Mouse (Mus musculus) embryonic facial prominence, embryonic 13.5 days (tissue): ENCODE data around the gene Ctbp2. TPM values are rescaled to one million over a fixed set of nuclear protein-coding genes. Genes with fewer than 3 reads are reported as not detected.

Experiments used
- ATAC-seq: fragments of 200-750 bp; cut with Nextera tagmentation; 2 replicates; pipeline ENCODE4 v1.8.0; 2017; ENCODE audit warnings: low read depth; ENCODE audit not compliant: insufficient number of reproducible peaks, insufficient read depth, low FRiP score, low TSS enrichment
- H3K27ac ChIP-seq: fragments of 300-500 bp; sonication (generic); 2 replicates; pipeline ENCODE4 v1.5.1; 2015; ENCODE audit warnings: moderate library complexity, mild to moderate bottlenecking, inconsistent platforms
- H3K27me3 ChIP-seq: fragments of 300-500 bp; sonication (generic); 2 replicates; pipeline ENCODE4 v1.6.1; 2015; ENCODE audit warnings: mild to moderate bottlenecking, inconsistent platforms
- H3K36me3 ChIP-seq: fragments of 300-500 bp; sonication (generic); 2 replicates; pipeline ENCODE4 v1.6.1; 2015; ENCODE audit warnings: mild to moderate bottlenecking, inconsistent platforms
- H3K4me1 ChIP-seq: fragments of 300-500 bp; sonication (generic); 2 replicates; pipeline ENCODE4 v1.6.1; 2015; ENCODE audit warnings: inconsistent platforms
- H3K4me2 ChIP-seq: fragments of 300-500 bp; sonication (generic); 2 replicates; pipeline ENCODE4 v1.6.1; 2015; ENCODE audit warnings: moderate library complexity, mild to moderate bottlenecking, inconsistent platforms
- H3K4me3 ChIP-seq: fragments of 300-500 bp; sonication (generic); 2 replicates; pipeline ENCODE4 v1.5.1; 2015; ENCODE audit warnings: mild to moderate bottlenecking, inconsistent platforms
- H3K9ac ChIP-seq: fragments of 300-500 bp; sonication (generic); 2 replicates; pipeline ENCODE4 v1.6.1; 2015; ENCODE audit warnings: mild to moderate bottlenecking, inconsistent platforms
- H3K9me3 ChIP-seq: fragments of 300-500 bp; sonication (generic); 2 replicates; pipeline ENCODE4 v1.6.1; 2016; ENCODE audit warnings: inconsistent platforms
- WGBS: fragments of 180-500 bp; shearing (Covaris S2); methylation state at CpG from one replicate; pipeline ENCODE4 v1.1.7; 2015; ENCODE audit warnings: mixed read lengths; 5-methylcytosine and 5-hydroxymethylcytosine counted together
- polyA plus RNA-seq: library from polyadenylated mRNA; unstranded; fragments of >200 nt; fragmentation: Nextera tagmentation; extraction: Ambion mirVana; gene quantifications from 2 replicates; pipeline ENCODE4 v1.2.1, GENCODE M21; 2015

The Ctbp2 gene
- polyA plus RNA-seq, 1 experiment from 2014 or later: 93.4 TPM

- Histone ChIP-seq H3K4me3 (no peak overlapping the region), H3K27ac (0 out of 2 replicates have a peak overlapping the region, but pooled peaks have one; percentile 35), H3K27me3 (no peaks in the 10 kb centered on the region), H3K9me3 (no peaks in the 10 kb centered on the region), H3K4me2 (no peak overlapping the region), H3K4me1 (peaks cover 71% of the 10 kb centered on the region), H3K9ac (no peak overlapping the region), H3K36me3 (peaks cover 2% of the 10 kb centered on the region; the same call in 1 of the 2 replicates)
- 67% methylated on average over 3 of the region's 3 CpGs for WGBS
- no peak for ATAC-seq
Measured at GRCm38 (mm10) chr7:133039556-133040255, 84.4 kb downstream of the Ctbp2 start.

GRCm38 (mm10) chr7:133037618-133038017 is 86.5 kb downstream of the Ctbp2 start:
- Histone ChIP-seq H3K4me2 (no peak overlapping the region), H3K27me3 (no peaks in the 10 kb centered on the region), H3K9ac (no peak overlapping the region), H3K36me3 (no peaks in the 10 kb centered on the region), H3K4me3 (no peak overlapping the region), H3K9me3 (no peaks in the 10 kb centered on the region), H3K27ac (peak overlapping the region; percentile 29; the same call in 1 of the 2 replicates), H3K4me1 (peaks cover 90% of the 10 kb centered on the region)
- WGBS: 11% methylated on average over 4 of the region's 4 CpGs
- no peak for ATAC-seq

GRCm38 (mm10) chr7:133037217-133037616 is 86.9 kb downstream of the Ctbp2 start:
- Histone ChIP-seq H3K9ac (no peak overlapping the region), H3K27ac (peak overlapping the region; percentile 29; the same call in 1 of the 2 replicates), H3K4me2 (no peak overlapping the region), H3K4me1 (peaks cover 89% of the 10 kb centered on the region), H3K9me3 (no peaks in the 10 kb centered on the region), H3K27me3 (no peaks in the 10 kb centered on the region), H3K36me3 (no peaks in the 10 kb centered on the region), H3K4me3 (no peak overlapping the region)
- WGBS: 29% methylated on average over 5 of the region's 5 CpGs
- ATAC-seq: no peak

- Histone ChIP-seq H3K36me3 (0 out of 2 replicates have a peak, but pooled peaks cover 5% of the 10 kb centered on the region), H3K27ac (no peak overlapping the region), H3K9ac (no peak overlapping the region), H3K4me3 (no peak overlapping the region), H3K4me2 (no peak overlapping the region), H3K4me1 (peaks cover 80% of the 10 kb centered on the region), H3K27me3 (no peaks in the 10 kb centered on the region), H3K9me3 (no peaks in the 10 kb centered on the region)
- ATAC-seq: no peak
Measured at GRCm38 (mm10) chr7:133035901-133036300, 88.3 kb downstream of the Ctbp2 start.

- peaks cover 66% of the 10 kb centered on the region for H3K4me1 ChIP-seq
- ATAC-seq: peak; percentile 53; the same call in 1 of the 2 replicates
- no peak overlapping the region for H3K9ac ChIP-seq
- no peak overlapping the region for H3K4me2 ChIP-seq
- H3K27ac ChIP-seq: no peak overlapping the region
- H3K27me3 ChIP-seq: no peaks in the 10 kb centered on the region
- 0 out of 2 replicates have a peak, but pooled peaks cover 5% of the 10 kb centered on the region for H3K36me3 ChIP-seq
- WGBS: 30% methylated on average over 9 of the region's 9 CpGs
- H3K9me3 ChIP-seq: no peaks in the 10 kb centered on the region
- no peak overlapping the region for H3K4me3 ChIP-seq
Measured at GRCm38 (mm10) chr7:133032589-133033203, 91.5 kb downstream of the Ctbp2 start.

GRCm38 (mm10) chr7:133029496-133030047 is 94.6 kb downstream of the Ctbp2 start:
- no peak overlapping the region for H3K4me2 ChIP-seq
- H3K27ac ChIP-seq: no peak overlapping the region
- H3K9me3 ChIP-seq: no peaks in the 10 kb centered on the region
- no peak for ATAC-seq
- WGBS: 78% methylated on average over 8 of the region's 8 CpGs
- peaks cover 65% of the 10 kb centered on the region for H3K4me1 ChIP-seq
- H3K27me3 ChIP-seq: no peaks in the 10 kb centered on the region
- 0 out of 2 replicates have a peak, but pooled peaks cover 5% of the 10 kb centered on the region for H3K36me3 ChIP-seq
- H3K9ac ChIP-seq: no peak overlapping the region
- H3K4me3 ChIP-seq: no peak overlapping the region

GRCm38 (mm10) chr7:133029004-133029403 is 95.2 kb downstream of the Ctbp2 start:
- no peaks in the 10 kb centered on the region for H3K9me3 ChIP-seq
- no peak overlapping the region for H3K9ac ChIP-seq
- no peak for ATAC-seq
- H3K4me1 ChIP-seq: peaks cover 65% of the 10 kb centered on the region
- H3K27me3 ChIP-seq: no peaks in the 10 kb centered on the region
- H3K4me3 ChIP-seq: no peak overlapping the region
- 83% methylated on average over 8 of the region's 8 CpGs for WGBS
- H3K27ac ChIP-seq: no peak overlapping the region
- H3K36me3 ChIP-seq: 0 out of 2 replicates have a peak, but pooled peaks cover 5% of the 10 kb centered on the region
- H3K4me2 ChIP-seq: no peak overlapping the region

- 87% methylated on average over 4 of the region's 4 CpGs for WGBS
- Histone ChIP-seq H3K36me3 (0 out of 2 replicates have a peak, but pooled peaks cover 5% of the 10 kb centered on the region), H3K9me3 (no peaks in the 10 kb centered on the region), H3K9ac (no peak overlapping the region), H3K4me3 (no peak overlapping the region), H3K4me2 (no peak overlapping the region), H3K4me1 (peaks cover 63% of the 10 kb centered on the region), H3K27me3 (no peaks in the 10 kb centered on the region), H3K27ac (no peak overlapping the region)
- no peak for ATAC-seq
Measured at GRCm38 (mm10) chr7:133027930-133028329, 96.2 kb downstream of the Ctbp2 start.

GRCm38 (mm10) chr7:133024694-133025093 is 99.5 kb downstream of the Ctbp2 start:
- no peaks in the 10 kb centered on the region for H3K9me3 ChIP-seq
- 0 out of 2 replicates have a peak overlapping the region, but pooled peaks have one; percentile 14 for H3K4me2 ChIP-seq
- peak overlapping the region; percentile 82 for H3K27ac ChIP-seq
- ATAC-seq: no peak
- H3K4me1 ChIP-seq: peaks cover 76% of the 10 kb centered on the region
- H3K9ac ChIP-seq: no peak overlapping the region
- 23% methylated on average over 1 of the region's 1 CpGs for WGBS
- H3K4me3 ChIP-seq: no peak overlapping the region
- no peaks in the 10 kb centered on the region for H3K27me3 ChIP-seq
- no peaks in the 10 kb centered on the region for H3K36me3 ChIP-seq

GRCm38 (mm10) chr7:133019481-133020020 is 104.6 kb downstream of the Ctbp2 start:
- Histone ChIP-seq H3K4me2 (no peak overlapping the region), H3K4me3 (no peak overlapping the region), H3K27me3 (no peaks in the 10 kb centered on the region), H3K36me3 (peaks cover 3% of the 10 kb centered on the region; the same call in 1 of the 2 replicates), H3K27ac (no peak overlapping the region), H3K9ac (no peak overlapping the region), H3K9me3 (no peaks in the 10 kb centered on the region), H3K4me1 (peaks cover 71% of the 10 kb centered on the region)
- WGBS: 52% methylated on average over 6 of the region's 6 CpGs
- ATAC-seq: no peak

GRCm38 (mm10) chr7:133018961-133019360 is 105.2 kb downstream of the Ctbp2 start:
- ATAC-seq: no peak
- peaks cover 71% of the 10 kb centered on the region for H3K4me1 ChIP-seq
- peaks cover 9% of the 10 kb centered on the region; the same call in 1 of the 2 replicates for H3K36me3 ChIP-seq
- H3K4me3 ChIP-seq: no peak overlapping the region
- H3K9me3 ChIP-seq: no peaks in the 10 kb centered on the region
- peak overlapping the region; percentile 13; the same call in 1 of the 2 replicates for H3K27ac ChIP-seq
- 85% methylated on average over 7 of the region's 7 CpGs for WGBS
- no peaks in the 10 kb centered on the region for H3K27me3 ChIP-seq
- H3K9ac ChIP-seq: no peak overlapping the region
- H3K4me2 ChIP-seq: no peak overlapping the region
